Mouse (Mus musculus) telencephalon, adult 2 months (tissue): ENCODE results near the gene Dgkg.

ENCODE experiments used
- DNase-seq: peaks from one replicate; pipeline ENCODE4 v3.0.0-alpha.2; 2011; ENCODE audit warnings: low read depth, low spot score

The Dgkg gene

DNA sequence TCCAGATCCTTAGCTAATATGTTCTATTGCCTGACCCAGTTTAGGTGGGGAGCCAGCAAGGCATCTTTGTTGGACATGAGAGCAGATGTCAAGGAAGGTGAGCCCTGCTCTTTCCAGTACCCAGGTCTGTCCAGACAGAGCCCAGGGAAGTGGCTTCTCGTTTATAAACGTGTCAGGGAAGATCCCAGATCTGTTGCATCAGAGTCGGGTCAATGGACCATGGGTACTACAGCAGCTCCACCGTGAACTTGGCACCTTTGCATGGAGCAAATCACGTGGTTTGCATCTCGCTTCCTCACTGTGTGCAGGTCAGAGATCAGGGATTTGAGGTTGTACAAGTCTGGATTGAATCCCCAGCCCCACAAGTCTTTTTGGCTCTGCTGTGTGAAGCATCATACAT, 58.3 kb downstream of the Dgkg start:
- DNase-seq = no peak

DNA sequence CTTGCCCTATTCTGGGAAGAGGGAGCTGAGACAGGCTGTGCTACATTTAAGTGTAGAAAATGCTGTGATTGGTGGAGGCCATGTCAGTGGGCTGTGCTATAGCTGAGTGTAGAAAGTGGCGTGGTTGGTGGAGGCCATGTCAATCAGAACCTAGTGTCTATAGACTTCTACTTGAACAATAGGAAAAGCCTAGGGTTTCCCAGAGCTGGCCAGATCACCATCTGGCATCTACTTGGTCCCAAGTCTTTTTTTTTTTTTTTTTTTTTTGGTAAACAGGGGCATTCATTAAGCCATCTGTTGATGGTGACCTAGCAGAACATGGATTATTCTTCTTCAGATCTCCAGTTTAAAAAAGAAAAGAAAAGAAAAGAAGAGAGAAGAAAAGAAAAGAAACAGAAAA, 60.6 kb downstream of the Dgkg start:
- no peak for DNase-seq

DNA sequence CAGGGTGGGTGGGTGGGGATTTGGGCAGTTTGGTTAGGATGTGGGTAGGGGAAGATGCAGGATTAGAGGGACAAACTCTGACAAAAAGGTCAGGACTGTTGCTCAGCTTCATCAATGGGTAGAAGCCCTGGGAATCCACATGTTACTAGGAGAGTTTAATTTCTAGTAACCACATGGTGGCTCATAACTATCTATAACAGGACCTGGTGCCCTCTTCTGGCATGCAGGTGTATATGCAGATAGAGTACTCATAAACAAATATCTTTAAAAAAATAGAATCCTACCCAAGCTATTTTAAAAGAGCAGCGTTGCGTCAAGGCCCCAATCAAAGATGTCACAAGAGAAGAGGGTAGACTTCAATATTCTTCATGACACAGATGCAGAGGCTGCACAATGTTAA, 63.1 kb downstream of the Dgkg start:
- no peak for DNase-seq

DNA sequence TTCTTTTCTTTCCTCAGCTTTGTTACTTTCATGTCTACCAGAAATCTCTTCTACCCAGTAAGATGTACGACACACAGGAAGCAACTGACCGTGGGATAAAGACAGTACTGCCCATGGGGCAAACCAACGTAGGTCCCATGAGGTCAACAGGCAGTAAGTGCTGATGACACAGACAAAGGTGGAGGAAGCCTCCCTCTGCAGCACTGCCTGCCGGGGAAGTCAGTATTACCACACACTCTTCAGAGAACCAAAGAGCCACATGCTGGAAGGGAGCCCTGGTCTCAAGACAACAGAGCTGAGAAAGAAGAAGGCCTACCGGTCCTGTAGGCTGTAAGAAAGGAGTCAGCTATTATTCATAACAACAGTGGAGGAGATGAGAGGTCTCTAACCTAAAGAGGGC, 67.4 kb downstream of the Dgkg start:
- no peak for DNase-seq

DNA sequence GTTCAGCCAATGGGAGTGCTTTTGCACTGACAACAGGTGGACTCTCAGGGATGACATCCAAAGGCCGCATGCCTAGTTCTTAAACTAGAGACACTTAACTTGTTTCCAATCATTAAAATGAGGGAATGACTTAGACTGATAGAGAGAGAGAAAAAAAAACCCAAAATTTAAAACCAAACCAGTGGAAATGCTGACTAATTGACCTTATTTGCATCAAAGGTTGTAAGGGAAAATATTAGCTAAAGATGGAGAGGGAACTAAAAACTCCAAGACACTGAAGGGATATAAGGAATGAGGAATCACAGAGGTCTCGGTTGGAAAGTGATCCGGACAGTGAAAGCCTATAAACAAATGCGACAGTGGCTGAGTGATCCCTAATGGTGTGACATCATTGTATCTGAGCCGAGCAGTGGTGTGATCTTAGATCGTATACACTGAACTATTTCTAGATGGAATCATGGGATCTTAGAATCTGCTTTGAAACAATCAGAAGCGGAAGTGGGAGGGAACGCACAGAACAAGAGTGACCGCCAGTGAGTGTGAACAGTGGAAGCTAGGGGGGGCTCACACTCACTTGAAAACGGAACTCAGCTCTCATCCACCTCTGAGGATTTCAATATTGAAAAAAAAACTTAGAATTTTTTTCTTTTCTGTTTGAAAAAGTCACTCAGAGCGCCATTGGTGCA, 70.7 kb downstream of the Dgkg start:
- DNase-seq = no peak

DNA sequence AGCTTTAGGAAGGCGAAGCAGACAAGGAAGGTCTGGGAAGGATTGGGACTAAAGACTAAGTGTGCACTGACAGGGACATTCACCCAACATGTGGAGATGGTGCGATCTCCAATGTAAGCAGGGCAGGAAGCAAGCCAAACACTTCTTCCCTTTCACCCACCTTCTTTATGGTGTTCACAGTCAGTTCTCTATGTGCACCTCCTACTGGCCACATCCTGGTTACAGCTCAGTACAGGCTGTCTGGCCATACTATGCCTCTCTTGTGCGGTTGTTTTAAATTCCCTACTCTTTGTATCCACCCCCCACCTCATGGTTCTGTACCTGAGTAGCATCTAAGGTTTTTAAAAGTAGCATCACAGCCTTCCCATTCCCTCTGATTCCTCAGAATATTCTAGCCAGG, 71.5 kb downstream of the Dgkg start:
- no peak for DNase-seq

DNA sequence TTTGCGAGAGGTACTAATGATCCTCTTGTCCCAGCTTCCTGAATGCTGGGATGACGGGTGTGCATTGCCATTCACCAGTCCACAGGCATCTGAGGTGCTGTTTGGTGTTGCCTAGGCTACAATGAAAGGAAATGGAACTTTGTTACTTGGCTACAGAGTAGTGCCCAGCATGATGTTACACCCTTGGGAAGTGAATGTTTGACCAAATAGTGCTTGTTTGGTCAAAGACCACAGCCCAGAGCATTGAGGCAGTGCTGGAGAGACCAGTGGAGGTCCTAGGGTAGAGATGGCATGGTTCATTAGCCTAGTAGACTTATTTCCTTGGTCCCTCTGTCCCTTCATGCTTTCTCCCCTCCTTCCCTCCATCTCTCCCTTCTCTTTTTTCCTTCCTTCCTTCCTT, 73.6 kb downstream of the Dgkg start:
- DNase-seq = no peak

DNA sequence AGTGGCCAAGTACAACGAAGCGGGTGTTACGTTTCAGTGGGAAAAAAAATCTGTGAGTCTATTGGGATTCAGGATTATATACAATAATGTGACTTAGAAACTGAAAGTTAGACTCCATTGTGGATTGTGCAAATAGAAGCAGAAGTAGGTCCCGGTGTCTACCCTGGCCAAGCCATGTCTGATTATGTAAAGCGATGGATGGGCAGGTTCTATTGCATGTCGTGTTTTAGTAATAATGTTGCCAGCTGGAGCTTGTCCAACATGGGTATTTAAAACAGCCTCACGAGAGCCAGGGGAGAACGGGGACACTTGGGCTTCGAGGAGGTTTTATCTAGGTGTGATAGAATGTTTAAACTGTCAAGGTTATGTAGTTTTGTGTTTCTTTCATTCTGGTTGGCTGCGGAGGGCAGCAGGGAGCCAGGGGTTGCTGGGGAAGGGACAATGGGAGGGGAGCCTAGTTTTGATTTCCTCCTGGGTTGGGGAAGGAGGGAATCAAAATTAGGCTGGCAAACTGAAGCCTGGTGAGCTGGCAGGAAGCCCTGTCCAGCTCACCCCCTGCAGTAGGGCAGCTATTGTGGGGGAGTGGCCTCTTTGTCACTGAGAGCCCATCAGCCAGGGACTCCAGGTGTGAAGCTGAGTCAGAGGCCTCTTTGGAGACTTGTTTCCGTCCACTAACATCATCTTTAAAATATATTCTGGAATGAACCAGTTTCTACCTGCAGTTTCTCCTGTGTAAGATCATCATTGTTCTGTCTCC, 74.7 kb downstream of the Dgkg start:
- no peak for DNase-seq

DNA sequence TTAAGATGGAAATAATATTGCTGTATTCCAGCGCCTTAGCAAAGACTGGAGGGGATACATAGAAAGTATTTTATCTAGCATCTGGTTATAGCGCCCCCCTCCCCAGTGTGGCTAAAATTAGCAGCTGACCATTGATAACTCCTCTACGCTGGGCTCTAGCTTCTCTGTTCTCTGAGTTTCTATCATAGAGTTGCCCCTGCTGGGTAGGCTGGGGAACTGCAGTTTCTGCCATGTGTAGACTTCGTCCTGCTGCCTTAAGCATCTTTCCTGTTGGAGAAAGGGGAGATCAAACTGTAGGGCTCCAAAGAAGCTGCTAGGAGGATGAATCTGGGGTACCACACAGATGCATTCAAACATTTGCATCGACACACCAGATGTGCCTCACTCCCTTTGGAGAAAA, 76.9 kb downstream of the Dgkg start:
- DNase-seq = no peak

DNA sequence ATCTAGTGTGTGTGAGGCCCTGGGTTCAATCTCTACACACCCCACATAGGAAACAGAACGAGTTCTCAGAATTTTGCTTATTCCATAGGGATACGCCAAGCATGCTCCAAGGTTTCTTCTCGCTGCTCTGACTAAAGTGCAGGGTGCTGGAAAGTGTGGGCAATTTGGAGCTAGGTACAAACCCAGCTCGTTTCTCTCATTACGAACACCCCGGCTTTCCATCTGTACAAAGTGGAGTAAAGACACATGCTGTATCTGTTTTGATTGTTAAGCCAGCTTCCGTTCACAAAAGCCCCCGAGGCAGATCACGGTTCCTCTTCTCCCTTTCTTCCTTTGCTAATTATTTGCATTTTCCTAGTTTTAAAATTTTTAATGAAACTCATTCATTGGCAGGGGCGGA, 78.1 kb downstream of the Dgkg start:
- no peak for DNase-seq

DNA sequence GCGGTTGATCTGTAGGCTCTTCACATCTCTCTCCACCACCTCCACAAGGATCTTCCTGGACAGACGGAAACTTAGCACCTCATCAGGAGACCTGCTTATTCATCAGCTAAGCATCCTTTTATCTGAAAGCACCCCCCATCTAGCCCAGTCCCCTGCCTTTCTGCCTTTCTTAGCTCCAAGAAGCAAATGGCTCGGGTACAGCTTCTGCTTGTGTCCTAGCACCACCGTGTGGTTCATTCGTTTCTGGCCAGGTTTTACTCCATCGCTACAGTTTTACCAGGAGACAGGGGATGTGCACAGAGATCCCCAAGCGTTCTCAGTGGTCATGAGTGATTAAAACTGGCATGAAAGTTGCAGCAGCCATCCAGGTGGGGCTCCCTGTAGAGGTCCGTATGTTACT, 79.4 kb downstream of the Dgkg start:
- DNase-seq = no peak

DNA sequence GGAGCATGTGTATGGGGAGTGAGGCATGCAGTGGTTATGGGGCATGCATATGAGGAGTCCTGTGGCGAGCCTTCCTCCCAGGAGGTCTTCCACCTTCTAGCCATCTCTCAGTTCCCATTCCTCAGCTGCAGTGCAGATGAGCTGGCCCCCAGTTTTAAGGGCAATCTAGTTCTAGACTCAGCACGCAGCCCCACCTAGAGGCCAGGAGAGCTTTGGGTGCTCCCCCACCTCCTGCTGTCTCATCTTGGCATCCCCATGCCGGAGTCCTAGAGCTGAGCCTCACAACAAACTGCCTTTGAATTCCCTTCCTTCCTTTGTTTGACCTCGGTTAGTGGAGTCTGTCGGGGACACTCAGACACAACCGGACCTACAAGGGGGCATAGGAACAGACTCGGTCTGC, 82.9 kb downstream of the Dgkg start:
- no peak for DNase-seq

DNA sequence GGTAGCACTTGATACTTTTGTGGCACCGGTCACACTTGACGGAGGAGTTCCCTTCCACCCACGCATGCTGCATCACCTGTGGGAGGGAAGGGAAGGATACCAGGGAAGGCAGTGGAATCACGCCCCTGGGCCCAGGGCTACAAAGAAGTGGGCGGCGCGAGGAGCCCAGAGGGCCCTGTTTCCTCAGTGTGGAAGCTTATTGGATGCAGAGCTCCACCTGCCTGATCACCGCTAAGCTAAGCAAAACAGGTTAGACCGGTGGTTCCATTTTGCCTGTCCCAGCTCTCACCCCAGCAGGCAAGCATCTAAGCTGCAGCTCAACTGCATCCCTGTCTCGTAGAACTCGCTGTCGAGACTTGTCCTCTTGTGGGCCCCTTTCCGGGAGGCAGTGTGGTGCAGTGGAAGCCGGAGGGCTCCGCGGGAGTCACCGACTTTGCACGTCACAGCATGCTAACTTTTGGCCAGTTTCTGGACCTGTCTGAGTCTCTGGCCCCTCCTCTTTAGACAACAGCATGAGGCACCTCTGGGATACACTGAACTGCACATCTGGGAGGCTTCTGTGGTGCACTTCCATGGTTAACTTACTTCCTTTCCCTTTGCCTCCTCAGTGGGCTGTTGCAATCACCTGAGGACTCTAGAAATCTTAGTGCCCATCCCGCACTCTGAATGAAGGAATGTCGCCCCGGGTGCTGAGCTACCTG, 84.2 kb downstream of the Dgkg start:
- no peak for DNase-seq

DNA sequence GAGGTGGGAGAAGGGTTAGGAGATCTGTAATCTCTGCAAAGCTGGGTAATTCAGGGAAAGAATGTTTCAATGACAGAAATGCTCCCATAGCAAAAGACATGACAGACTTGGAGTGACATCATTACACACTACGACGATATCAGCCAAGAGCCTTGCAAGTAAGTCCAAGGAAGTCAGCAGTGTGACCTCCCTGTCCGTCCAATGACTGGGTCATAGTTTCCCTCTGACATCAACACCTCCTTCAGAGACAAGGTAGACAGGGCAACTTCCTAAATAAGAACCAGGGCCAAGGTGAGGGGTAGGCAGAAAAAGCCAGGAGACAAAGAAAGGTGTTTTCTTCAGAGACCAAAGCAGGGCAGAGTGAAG, 92.1 kb downstream of the Dgkg start:
- no peak for DNase-seq

DNA sequence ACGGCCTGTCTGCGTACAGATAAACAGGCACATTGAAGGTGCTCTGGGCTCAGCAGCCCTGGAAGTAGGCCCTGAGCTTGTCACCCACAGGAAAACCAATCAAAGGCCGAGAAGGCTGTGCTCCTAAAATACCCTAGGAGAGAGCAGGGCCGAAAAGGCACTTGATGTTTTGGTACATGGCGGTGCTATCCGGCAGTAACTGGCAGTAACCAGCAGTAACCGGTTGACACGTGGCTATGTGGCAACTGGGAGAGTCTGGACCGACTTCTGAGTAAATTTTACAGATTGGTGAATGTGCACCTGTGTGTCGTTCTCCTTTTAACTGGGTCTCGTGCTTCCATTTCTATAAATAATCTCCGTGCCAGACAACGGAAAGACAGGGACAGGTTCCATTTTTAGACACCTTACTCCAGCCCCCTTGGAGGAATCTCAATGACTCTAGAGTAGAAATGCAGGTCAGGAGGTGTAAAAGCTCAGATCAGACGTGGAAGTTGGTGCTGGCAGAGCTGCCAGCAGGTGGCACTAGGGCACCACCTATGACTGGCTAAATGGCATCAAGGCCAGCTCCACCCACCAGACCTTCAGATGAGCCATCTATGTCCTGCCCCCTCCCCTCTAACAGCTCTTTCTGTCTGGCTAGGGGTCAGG, 92.6 kb downstream of the Dgkg start:
- DNase-seq = no peak

DNA sequence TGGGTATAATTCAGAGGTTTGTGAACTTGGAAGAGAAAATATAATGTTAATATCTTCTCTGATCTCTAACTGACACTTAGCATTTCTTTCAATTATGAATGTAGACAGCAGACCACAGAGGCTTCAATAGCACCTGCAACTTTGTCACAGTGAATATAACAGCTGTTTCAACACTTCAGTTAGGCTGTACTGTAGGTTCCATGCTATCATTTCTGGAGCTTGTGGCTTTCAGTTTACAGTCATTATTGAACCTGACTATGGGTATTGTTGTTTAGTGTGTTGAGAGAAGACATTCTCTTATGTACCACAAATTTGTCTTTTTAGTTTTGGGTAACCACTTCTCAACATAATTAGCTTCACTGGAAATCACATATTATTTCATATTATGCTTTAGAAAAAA, 93.4 kb downstream of the Dgkg start:
- no peak for DNase-seq

DNA sequence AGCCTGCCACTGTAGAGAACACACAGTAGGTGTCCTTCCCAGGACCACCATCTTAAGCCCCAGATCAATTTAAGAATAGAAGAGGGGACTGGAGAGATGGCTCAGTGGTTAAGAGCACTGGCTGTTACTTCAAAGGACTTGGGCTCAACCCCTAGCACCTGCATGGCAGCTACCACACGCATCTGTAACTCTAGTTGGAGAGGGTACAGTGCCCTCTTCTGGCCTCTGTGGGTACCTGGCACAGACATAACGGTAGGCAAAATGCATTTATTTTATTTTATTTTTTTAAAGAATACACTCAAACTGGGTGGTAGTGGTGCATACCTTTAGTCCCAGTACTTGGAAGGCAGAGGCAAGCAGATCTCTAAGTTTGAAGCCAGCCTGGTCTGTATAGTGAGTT, 102.0 kb downstream of the Dgkg start:
- no peak for DNase-seq

DNA sequence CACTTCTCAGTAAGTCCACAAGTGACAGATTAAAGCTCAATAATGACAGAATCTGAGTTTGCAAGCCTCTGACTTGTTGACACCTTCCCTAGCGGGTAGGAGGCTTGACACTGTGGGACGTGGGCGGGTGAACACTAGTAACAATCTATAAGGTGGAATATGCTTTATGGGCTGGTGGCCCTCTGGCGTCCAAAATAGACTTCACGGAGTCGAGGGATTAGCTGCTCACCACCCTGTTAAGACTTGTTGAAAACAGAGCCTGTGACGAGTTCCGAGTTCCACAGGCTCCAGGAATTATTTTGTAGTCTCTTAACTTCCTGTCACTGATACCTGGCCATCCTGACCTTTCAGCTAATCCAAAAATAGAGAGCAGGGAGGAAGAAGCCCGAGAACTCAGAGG, 104.7 kb downstream of the Dgkg start:
- no peak for DNase-seq

DNA sequence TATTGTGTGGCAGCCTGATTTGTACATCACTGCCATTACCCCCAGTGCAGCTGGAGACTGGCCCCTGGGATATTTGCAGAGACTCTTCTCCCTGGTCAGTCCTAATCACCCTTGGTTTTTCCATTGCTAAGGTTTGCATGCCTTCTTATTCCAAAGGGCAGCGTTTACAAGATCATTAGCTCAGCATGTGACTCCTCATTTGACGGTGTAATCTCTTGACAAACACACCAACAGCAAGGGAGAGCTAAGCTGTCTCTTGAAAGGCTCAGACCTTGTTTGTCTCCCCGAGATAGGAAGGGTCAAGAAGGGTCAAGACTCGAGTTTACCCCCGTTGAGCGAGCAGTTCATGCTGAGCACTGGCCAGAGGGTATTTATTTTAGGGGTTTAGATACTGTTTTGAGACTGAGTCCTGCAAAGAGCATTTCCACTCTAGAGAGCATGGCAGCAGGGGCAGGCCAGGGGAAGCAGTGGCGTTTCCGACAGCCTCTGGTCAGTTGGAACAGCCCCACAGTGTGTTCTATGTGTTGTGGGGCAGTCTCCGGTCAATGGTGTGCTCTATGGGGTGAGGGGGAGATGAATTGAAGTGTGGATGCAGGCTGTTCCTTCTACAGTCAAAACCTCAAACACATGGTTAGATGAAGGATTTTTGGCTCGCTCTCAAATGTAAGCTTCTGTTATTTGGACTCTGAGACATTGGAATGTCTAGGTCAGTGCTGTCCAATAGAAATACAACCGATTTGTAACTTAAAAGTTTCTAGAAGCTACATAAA, 105.6 kb downstream of the Dgkg start:
- no peak for DNase-seq

DNA sequence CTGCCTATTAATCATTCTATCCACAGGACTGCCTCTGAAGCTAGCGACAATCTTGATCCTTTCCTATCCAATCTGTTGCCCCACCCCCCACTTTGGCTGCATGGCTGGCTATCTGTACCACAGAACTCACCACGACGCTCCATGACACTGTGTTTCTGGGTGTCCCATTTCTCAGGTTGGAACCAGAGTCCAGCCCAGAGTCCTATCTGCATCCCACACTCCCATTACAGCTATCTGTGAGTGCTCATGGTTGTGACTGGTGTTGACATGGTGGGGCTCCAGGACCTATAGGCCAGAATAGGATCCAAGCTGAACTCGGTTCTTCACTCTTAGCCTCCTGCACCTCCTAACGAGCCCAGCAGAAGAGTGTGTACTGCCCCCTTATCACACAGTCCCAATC, 107.7 kb downstream of the Dgkg start:
- no peak for DNase-seq

DNA sequence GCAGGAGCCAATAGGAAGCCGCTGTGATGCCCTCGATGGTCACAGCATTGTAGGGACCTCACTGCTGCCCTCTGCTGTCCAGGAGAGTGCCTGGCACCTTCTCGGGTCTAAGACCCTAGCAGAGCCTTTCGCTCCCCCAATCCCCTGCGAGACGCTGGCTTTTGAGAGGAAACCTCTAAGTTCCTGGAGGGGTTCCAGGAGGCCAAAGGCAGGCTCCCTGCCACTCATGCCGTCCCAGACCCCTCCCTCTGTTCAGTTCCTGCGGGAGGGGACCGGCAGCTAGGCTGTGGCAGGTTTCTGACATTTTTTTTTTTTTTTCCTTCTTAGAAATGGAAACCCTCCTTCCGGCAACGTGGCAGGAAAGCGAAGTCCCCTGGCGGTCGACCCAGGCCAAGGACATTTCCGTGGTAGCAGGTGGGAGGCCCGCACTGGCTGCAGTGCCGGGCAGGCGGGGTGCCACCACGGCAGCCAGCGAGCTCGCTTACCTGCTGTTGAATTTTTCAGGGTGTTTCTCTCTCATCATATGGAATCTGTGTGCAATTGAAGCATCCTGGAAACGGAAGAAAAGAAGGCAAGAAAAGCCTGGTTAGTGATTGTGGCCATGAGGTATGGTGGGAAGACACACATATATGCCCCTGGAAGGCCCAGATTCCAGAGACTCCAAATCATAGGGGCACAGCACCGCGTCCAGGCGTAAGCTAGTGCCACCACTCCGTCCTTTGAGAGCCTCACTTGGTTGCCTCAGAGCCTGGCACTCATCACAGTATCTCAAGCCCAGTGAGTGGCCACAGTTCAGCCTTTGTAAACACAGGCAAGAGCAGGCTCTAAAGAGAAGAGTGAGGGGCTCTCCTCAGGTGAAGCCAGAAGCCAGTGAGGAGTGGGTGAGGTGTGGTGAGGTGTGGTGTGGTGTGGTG, 108.6 kb downstream of the Dgkg start:
- DNase-seq = no peak
